Mouse (Mus musculus): ENCODE data around the gene Mtif3. TPM values are rescaled to one million over a fixed set of nuclear protein-coding genes. Genes with fewer than 3 reads are reported as not detected.

Gene Mtif3
- polyA plus RNA-seq, 1 experiment: 21.9 TPM

GRCm38 (mm10) chr5:146912206-146912605 is 51.4 kb downstream of the Mtif3 start:
- DNase-seq: no peak
- Histone ChIP-seq H3K4me3 (replicated peaks; ENCODE audit: insufficient read depth, low read depth, low read length) (no peak overlapping the region), H3K27ac (ENCODE audit: insufficient read depth, low read length) (no peak overlapping the region), H3K4me1 (ENCODE audit: control insufficient read depth, insufficient read depth, low read length) (no peaks in the 10 kb centered on the region), H3K27me3 (ENCODE audit: control insufficient read depth, insufficient read depth, low read length) (no peaks in the 10 kb centered on the region)
- TF ChIP-seq CTCF (IDR thresholded peaks at IDR 0.05; ENCODE audit: borderline replicate concordance, insufficient read depth, low read depth, low read length): no peak
- TF ChIP-seq POLR2A (IDR thresholded peaks at IDR 0.05; ENCODE audit: borderline replicate concordance, insufficient read depth, low read length): no peak
- 31% methylated on average over 9 of the region's 9 CpGs for WGBS

- TF ChIP-seq POLR2A (IDR thresholded peaks at IDR 0.05; ENCODE audit: borderline replicate concordance, insufficient read depth, low read length) (no peak), CTCF (IDR thresholded peaks at IDR 0.05; ENCODE audit: borderline replicate concordance, insufficient read depth, low read depth, low read length) (no peak)
- Histone ChIP-seq H3K27ac (ENCODE audit: insufficient read depth, low read length) (no peak overlapping the region), H3K27me3 (ENCODE audit: control insufficient read depth, insufficient read depth, low read length) (no peaks in the 10 kb centered on the region), H3K4me1 (ENCODE audit: control insufficient read depth, insufficient read depth, low read length) (no peaks in the 10 kb centered on the region), H3K4me3 (replicated peaks; ENCODE audit: insufficient read depth, low read depth, low read length) (no peak overlapping the region)
- no peak for DNase-seq
- WGBS: 45% methylated on average over 11 of the region's 11 CpGs
These were observed 55.0 kb downstream of the Mtif3 start for GRCm38 (mm10) chr5:146908629-146909028.

GRCm38 (mm10) chr5:146907533-146907932 is 56.1 kb downstream of the Mtif3 start:
- 44% methylated on average over 5 of the region's 5 CpGs for WGBS
- Histone ChIP-seq H3K4me1 (ENCODE audit: control insufficient read depth, insufficient read depth, low read length) (no peaks in the 10 kb centered on the region), H3K4me3 (replicated peaks; ENCODE audit: insufficient read depth, low read depth, low read length) (no peak overlapping the region), H3K27me3 (ENCODE audit: control insufficient read depth, insufficient read depth, low read length) (no peaks in the 10 kb centered on the region), H3K27ac (ENCODE audit: insufficient read depth, low read length) (no peak overlapping the region)
- TF ChIP-seq CTCF (IDR thresholded peaks at IDR 0.05; ENCODE audit: borderline replicate concordance, insufficient read depth, low read depth, low read length) (no peak), POLR2A (IDR thresholded peaks at IDR 0.05; ENCODE audit: borderline replicate concordance, insufficient read depth, low read length) (no peak)
- no peak for DNase-seq

DNA sequence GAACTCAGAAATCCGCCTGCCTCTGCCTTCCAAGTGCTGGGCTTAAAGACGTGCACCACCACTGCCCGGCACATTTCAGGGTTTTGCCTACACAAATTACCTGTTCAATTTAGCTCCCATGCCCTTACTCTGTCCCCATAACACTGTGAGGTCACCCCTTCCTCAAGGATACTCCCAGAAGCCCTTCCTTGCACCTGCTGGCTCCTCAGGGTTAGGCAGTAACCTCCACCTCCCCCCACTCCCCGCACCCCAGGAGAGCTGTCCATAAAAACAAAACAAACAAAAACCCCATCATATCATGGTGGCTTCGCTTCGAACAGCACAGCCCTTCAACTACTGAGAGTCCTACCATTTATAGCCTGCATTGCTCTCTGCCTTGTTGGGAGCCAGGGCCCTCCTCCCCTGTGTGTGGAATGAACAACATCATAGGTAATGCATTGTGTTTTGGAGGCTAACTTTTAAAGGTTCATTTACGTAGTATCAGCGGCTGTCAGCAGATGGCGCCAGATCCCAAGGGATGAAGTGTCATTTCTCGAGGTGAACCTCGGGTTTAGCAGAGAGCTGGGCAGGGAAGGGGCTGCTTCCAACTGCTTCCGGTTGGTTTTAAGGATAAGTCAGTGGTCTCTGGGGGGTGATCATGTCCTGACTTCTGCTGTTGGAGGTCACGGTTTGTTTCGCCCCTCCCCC is 58.0 kb downstream of the Mtif3 start:
- H3K4me3 ChIP-seq (replicated peaks; ENCODE audit: insufficient read depth, low read depth, low read length): no peak overlapping the region
- TF ChIP-seq POLR2A (IDR thresholded peaks at IDR 0.05; ENCODE audit: borderline replicate concordance, insufficient read depth, low read length) (no peak), CTCF (IDR thresholded peaks at IDR 0.05; ENCODE audit: borderline replicate concordance, insufficient read depth, low read depth, low read length) (peak; percentile 88)
- WGBS: 23% methylated on average over 14 of the region's 14 CpGs
- DNase-seq: peak; percentile 38 to 75
- no peaks in the 10 kb centered on the region for H3K27me3 ChIP-seq (ENCODE audit: control insufficient read depth, insufficient read depth, low read length)
- H3K4me1 ChIP-seq (ENCODE audit: control insufficient read depth, insufficient read depth, low read length): no peaks in the 10 kb centered on the region
- H3K27ac ChIP-seq (ENCODE audit: insufficient read depth, low read length): no peak overlapping the region

- 23% methylated on average over 8 of the region's 8 CpGs for whole genome bisulfite sequencing
- DNase-seq: peak; percentile 53 to 72
- H3K27ac ChIP-seq (ENCODE audit: insufficient read depth, low read length): no peak overlapping the region
- no peaks in the 10 kb centered on the region for H3K4me1 ChIP-seq (ENCODE audit: control insufficient read depth, insufficient read depth, low read length)
- H3K4me3 ChIP-seq (replicated peaks; ENCODE audit: insufficient read depth, low read depth, low read length): no peak overlapping the region
- H3K27me3 ChIP-seq (ENCODE audit: control insufficient read depth, insufficient read depth, low read length): no peaks in the 10 kb centered on the region
- TF ChIP-seq POLR2A (IDR thresholded peaks at IDR 0.05; ENCODE audit: borderline replicate concordance, insufficient read depth, low read length) (no peak), CTCF (IDR thresholded peaks at IDR 0.05; ENCODE audit: borderline replicate concordance, insufficient read depth, low read depth, low read length) (peak; percentile 85)
These were observed 59.2 kb downstream of the Mtif3 start for GRCm38 (mm10) chr5:146904404-146904803.

Other genes starting within 250 kb of the Mtif3 start
- 26.5 and 27.0 TPM in 2 replicates for gene Usp12, start 168.8 kb downstream of the Mtif3 start, polyA plus RNA-seq (2012; rRNA removed)
- gene Rpl21, start 130.9 kb downstream of the Mtif3 start, polyA plus RNA-seq (2012; rRNA removed): 269 and 342 TPM in 2 replicates
- 5.6 and 7.4 TPM in 2 replicates for gene Rasl11a, start 118.7 kb downstream of the Mtif3 start, polyA plus RNA-seq (2012; rRNA removed)
- gene Gtf3a, start 15.1 kb downstream of the Mtif3 start, polyA plus RNA-seq (2012; rRNA removed): 36.4 and 43.0 TPM in 2 replicates
- gene Lnx2, start 112.8 kb upstream of the Mtif3 start, polyA plus RNA-seq (2012; rRNA removed): 15.9 and 16.8 TPM in 2 replicates
- 85.0 and 89.2 TPM in 2 replicates for gene Polr1d, start 113.2 kb upstream of the Mtif3 start, polyA plus RNA-seq (2012; rRNA removed)
- 0.48 and 0.51 TPM in 2 replicates for gene Gsx1, start 224.9 kb upstream of the Mtif3 start, polyA plus RNA-seq (2012; rRNA removed)